Mouse (Mus musculus) cerebellum, adult 9-10 months (tissue): ENCODE measurements at regions not wholly inside any gene's neighbourhood (a gene's known extent, or its start where the extent isn't known, plus 50 kb on each side); places are given as distances from the start of the nearest gene placed in this dataset.

Experiments
- DNase-seq: peaks from one replicate; pipeline ENCODE4 v3.0.0; 2022

DNA sequence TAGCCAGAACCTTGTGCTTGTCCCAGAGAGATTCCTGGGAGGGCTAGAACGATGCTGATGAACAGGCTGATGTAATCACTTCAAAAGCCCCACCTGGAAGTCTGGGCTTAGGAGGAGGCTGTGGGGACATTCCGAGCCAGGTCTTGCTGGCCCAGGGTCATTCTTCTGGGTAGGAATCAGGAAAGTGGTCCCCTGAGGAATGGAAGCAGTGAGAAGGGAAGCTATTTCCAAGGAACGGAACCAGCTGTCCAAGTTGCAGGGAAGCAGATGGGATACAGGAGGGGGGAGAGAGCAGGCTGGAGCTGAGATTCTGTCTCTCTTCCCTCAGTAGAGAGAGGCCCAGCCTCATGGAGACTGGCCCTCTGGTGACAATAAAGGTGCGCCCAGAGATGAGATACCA, 243.9 kb downstream of the Tcf7l2 start:
- no peak for DNase-seq

DNA sequence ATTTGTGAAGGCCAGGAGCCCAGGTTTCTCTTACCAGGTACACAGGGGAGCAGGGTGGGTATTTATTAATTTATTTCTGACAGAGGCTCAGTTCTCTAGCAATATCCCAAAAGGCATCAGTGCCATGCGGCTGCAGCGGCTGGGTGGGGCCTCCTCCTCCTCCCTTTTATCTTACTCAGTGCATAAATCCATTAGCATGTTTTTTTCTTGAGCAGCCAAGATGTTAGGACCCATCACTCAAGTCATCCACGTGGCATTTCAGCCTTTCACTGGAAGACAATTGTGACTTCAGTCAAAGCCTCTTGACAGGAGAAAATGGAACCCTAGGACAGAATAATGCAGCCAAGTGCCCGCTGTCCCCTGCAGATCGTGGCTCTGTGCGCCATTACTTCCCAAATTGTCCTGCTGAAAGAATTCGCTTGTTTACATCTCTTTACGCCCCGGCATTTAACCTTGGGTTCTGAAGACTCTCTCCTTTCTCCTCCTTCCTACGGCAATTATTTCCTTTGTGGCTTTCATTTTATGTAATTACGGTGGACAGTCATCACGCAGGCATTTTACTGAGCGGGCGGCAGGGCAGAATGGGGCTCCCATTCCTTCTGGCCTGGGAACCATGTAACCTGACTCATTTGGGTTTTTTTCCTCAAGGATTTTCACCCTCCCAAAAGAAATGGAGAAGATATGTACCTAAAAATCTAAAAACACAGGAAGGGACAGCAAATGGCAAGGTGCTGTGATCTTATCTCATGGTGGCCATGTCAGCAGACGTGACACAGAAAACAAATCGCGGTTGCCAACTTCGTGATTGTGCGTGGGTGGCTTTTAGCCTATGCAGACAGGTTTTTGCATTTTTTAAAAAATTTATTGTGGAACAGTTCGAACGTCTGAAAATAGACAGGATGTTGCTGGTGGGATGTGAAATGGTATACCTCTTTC, 250.4 kb downstream of the Tcf7l2 start:
- DNase-seq = no peak

GRCm38 (mm10) chr19:55992727-55993066, 251.1 kb downstream of the Tcf7l2 start:
- DNase-seq = no peak

DNA sequence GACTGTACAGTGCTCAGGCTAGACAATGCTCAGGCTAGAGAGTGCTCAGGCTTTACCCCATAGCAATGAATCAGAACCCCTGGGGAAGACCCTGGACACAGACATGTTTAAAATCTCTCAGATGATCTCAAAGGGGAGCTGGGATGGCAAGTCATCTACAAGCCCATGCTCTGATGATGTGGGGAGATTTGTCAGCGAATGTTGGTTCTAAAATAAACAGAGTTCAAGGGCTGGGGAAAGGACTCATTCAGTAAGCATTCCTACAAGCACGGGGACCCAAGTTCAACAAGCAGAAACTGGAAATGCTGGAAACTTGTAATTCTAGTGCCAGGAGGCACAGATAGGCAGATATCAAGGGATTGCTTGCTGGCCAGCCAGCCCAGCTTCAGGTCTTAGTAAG, 254.1 kb downstream of the Tcf7l2 start:
- no peak for DNase-seq

GRCm38 (mm10) chr19:55998454-55999180, 257.0 kb downstream of the Tcf7l2 start:
- DNase-seq = no peak

DNA sequence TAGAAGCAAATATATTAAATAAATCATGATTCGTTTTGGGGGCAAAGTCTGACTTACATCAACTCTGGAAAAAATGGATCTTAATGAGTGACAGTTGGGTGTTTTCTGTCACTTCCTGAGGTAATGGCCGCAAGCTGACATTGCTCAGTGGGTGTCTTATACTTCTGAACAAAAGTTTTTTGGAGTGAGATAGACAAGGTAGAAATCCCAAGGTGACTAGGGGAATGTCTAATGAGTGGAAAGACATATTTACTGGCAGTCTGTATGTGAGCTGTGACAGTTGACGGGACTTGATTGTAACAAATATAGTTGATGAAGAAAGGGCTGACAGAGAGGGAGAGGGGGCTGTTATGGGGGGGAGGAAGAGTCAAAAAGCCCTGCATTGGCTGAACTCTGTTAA, 257.8 kb downstream of the Tcf7l2 start:
- no peak for DNase-seq

DNA sequence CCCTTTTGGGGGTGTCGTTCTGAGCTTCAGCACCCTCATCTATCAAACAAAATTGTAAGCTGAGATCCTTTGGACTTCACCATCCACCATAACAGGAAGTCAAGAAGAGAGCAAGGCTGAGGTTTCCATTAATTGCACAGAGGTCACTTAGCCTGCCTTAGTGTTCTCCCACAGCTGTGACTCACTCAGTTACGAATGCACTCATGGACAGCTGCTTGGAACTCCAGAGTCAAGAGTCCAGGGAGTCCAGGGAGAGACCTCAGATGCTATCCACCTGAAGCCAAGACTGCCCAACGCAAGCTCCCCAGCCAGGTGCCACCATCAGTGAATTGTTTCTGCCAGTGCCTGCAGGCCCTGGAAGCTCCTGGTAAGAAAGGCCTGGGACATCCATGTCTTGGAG, 259.8 kb downstream of the Tcf7l2 start:
- DNase-seq = no peak

- DNase-seq = no peak
Observed at GRCm38 (mm10) chr19:56005886-56006285, 264.3 kb downstream of the Tcf7l2 start.

DNA sequence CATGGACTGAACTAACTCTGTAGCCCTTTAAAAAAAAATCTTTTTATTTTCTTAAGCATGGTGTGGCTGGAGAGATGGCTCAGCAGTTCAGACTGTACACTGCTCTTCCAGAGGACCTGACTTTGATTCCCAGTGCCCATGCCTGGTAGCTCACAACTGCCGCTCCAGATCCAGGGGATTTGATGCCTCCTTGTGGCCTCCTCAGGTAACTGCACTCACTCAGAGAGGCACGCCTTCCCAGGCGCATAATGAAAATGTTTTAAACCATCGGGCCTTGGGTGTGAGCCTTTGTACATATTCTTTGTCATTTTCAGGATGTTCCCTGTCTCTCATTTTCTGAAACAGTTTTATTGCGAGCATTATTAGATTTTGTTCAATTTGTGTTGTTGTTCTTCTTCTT, 265.8 kb downstream of the Tcf7l2 start:
- DNase-seq = no peak

GRCm38 (mm10) chr19:56010766-56011165, 269.1 kb downstream of the Tcf7l2 start:
- no peak for DNase-seq

DNA sequence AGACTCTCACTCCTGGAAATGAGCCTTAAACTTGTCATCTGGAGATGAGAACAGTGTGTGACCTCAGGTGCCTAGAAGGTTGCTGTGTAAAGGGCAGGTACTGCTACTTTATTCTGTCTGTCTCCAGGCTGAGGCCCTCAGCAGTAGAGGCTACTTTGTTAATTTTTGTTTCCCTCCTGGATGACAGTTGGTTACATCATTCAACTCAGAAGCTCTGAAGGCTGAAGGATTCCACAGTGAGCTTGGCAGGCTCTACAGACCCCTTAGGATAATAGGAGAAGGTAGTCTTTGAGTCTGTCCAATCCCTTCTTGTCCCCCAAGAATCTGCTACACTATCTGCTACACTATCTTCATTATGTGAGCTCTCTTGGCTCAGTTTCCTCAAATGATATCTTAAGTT, 269.7 kb downstream of the Tcf7l2 start:
- no peak for DNase-seq

GRCm38 (mm10) chr19:56016548-56017346, 270.2 kb upstream of the Habp2 start:
- DNase-seq = no peak

DNA sequence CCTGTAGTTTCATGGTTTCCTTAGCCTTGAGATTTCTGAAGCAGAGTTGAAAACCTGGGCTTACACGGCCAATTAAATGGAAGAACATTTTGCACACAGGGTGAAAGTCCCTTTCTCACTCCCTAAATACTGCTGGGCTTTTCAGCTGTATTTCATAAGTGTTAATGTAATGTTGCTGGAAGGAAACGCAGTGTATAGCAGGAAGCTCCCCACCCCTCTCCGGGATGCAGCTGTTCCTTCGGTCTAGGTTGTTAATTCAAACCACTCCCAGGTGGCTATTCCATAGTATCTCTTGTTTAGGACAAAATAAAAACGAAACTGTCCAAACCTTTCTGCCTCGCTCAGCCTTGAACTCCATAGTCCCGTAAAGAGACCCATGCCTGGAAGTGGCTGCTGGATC, 269.4 kb upstream of the Habp2 start:
- no peak for DNase-seq

- no peak for DNase-seq
Observed at GRCm38 (mm10) chr19:56019143-56019542, 267.8 kb upstream of the Habp2 start.

- DNase-seq = no peak
Observed at GRCm38 (mm10) chr19:56022348-56022747, 264.6 kb upstream of the Habp2 start.

- DNase-seq = no peak
Observed at GRCm38 (mm10) chr19:56024599-56024998, 262.3 kb upstream of the Habp2 start.

DNA sequence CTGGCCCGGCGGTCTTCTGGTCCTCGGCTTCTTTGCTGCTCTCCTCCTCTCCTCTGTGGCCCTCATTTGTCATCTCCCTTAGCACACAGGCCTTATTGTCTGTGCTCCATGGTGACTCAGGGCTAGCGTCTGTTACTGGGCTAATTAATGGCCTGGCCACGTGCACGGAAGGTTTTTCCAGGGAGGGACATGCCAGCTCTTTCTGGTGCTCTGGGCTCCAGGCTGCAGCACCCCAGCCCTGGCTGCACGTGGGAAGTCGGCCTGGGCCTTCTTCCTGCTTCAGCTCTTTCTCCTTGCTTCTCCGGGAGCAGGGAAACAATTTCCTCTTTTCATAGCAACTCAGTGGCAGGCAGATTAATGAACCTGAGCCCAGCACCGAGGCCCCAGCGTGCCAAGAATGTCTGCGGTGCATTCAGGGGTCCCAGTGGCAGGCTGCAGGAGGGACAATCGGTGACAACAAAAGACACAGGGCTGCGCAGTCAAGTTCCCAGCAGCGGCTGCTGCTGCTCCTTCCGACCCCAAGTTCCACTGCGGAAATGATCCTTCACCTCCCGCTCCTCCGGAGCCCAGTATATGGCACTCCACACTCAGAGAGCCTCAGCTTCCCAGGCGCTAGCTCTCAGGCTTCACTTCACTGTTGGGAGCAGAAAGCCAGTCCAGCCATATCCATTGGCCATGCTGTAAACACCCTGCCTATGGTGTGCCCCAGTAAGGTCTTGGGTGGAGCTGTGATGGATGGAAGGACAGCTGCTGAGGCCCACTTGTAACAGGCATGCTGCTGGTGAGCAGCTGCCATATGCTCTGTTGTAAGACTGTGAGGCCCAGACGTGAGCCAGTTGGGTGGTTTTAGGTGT, 257.3 kb upstream of the Habp2 start:
- DNase-seq = peak; percentile 22

GRCm38 (mm10) chr19:56030401-56030925, 256.5 kb upstream of the Habp2 start:
- DNase-seq = no peak

DNA sequence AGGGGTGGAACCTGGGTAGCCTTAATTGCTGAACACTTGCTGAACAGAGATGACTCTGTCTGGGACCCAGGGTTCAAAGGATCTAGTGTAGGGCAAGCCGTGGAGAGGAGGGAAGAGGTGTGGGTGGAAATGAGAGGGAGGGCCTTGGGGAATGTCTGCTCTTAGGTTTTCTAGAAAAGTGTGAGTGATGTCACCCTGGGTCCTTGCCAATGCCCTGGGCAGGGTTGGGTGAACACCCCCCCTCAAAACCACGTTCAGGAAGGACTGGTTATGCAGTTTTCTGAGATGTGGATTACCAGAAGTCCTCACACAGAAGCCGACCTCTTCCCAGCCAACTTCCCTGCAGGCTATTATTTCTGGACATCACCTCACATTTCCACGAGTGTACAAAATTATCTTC, 252.4 kb upstream of the Habp2 start:
- DNase-seq = no peak

DNA sequence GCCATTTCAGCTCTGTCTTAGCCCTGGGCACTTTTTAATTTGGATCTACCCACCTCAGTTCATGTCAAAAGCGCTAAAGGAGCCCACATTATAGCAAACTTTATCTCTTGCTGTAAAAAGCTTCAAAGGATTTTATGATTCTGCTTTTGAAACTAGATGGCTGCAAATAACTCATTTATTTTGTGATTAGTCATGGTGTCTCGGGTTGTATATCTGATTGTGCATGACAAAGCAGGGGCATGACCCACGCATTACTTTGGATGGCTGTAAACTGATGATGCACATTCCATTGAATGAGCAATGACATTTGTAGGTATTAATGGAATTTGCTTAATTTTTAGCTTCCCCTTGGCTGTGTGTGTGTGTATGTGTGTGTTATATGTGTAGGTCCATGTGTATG, 249.4 kb upstream of the Habp2 start:
- DNase-seq = no peak

GRCm38 (mm10) chr19:56039091-56040004, 247.6 kb upstream of the Habp2 start:
- DNase-seq = no peak
